Mouse (Mus musculus) adrenal gland, adult (tissue): ENCODE data around the gene Socs4.
A peak's percentile ranks its signal among the peaks of the same experiment; 100 is the strongest.
"Not testable (repeated sequence)": the region's sequence is repeated elsewhere in the genome, so short reads cannot be mapped to it uniquely, and the experiment has no call there.

Experiments
- DNase-seq, 2 experiments: peaks; one replicate each; pipeline ENCODE4 v3.0.0; 2022 to 2023; ENCODE audit warnings: low spot score in 1 of 2; ENCODE audit not compliant: inconsistent age in 2 of 2

Gene Socs4

GRCm38 (mm10) chr14:47286215-47286614, 9.5 kb downstream of the Socs4 start:
- DNase-seq: no peak

GRCm38 (mm10) chr14:47287021-47287420, 10.3 kb downstream of the Socs4 start:
- DNase-seq: no peak

GRCm38 (mm10) chr14:47291772-47292171, 15.0 kb downstream of the Socs4 start:
- peak; percentile 48 to 76 for DNase-seq

GRCm38 (mm10) chr14:47294136-47294535, 17.4 kb downstream of the Socs4 start:
- no peak for DNase-seq

- DNase-seq: no peak
Observed at GRCm38 (mm10) chr14:47296232-47296631, 19.5 kb downstream of the Socs4 start.

- peak; percentile 91 to 98 for DNase-seq
Observed at GRCm38 (mm10) chr14:47297785-47298407, 21.2 kb downstream of the Socs4 start, which contains the start of gene Mapk1ip1l. TSS of gene Mapk1ip1l (plus strand) at chr14:47298266.

- DNase-seq: no peak
Observed at GRCm38 (mm10) chr14:47298408-47298792, 21.7 kb downstream of the Socs4 start.

- DNase-seq: peak; percentile 28 to 79
Observed at GRCm38 (mm10) chr14:47298819-47299261, 22.1 kb downstream of the Socs4 start.

- DNase-seq: peak in 1 of 2 experiments; percentile 53
Observed at GRCm38 (mm10) chr14:47302885-47303680, 26.4 kb downstream of the Socs4 start.

GRCm38 (mm10) chr14:47304814-47305405, 28.2 kb downstream of the Socs4 start:
- no peak for DNase-seq

GRCm38 (mm10) chr14:47305933-47306332, 29.2 kb downstream of the Socs4 start:
- no peak for DNase-seq

- no peak for DNase-seq
Observed at GRCm38 (mm10) chr14:47307669-47308068, 30.9 kb downstream of the Socs4 start.

GRCm38 (mm10) chr14:47309061-47309460, 32.3 kb downstream of the Socs4 start:
- no peak for DNase-seq

GRCm38 (mm10) chr14:47310342-47311181, 33.8 kb downstream of the Socs4 start:
- DNase-seq: no peak

- no peak for DNase-seq
Observed at GRCm38 (mm10) chr14:47319362-47319761, 42.6 kb downstream of the Socs4 start.

- not testable (repeated sequence) for DNase-seq
Observed at GRCm38 (mm10) chr14:47321581-47321980, 44.9 kb downstream of the Socs4 start.

- no peak for DNase-seq
Observed at GRCm38 (mm10) chr14:47325965-47326761, 49.4 kb downstream of the Socs4 start.

GRCm38 (mm10) chr14:47327347-47327746, 50.6 kb downstream of the Socs4 start:
- DNase-seq: peak in 1 of 2 experiments; percentile 52

- no peak for DNase-seq
Observed at GRCm38 (mm10) chr14:47331920-47332319, 55.2 kb downstream of the Socs4 start.

- peak; percentile 61 to 90 for DNase-seq
Observed at GRCm38 (mm10) chr14:47334819-47335218, 58.1 kb downstream of the Socs4 start.
